ENCODE assay signal across 27 mouse cellular contexts in genomic region chr6:103549929-103550328, GRCm38 (mm10). TPM values are rescaled to one million over a fixed set of nuclear protein-coding genes. Genes with fewer than 3 reads are reported as not detected.
DNase-seq lines count a peak whose midpoint lies in the region; ATAC-seq and TF ChIP-seq lines count a peak whose summit lies in the region.
"Had no signal": no experiment of that assay in that cellular context is flagged by ENCODE, and none has a peak within 500 bp of the region (broad histone marks: within the 10 kb centered on the region; RNA-seq: fewer than 3 reads in every experiment).

No protein-coding gene starts in this region.

- H3K4me3 ChIP-seq in kidney, adult 2 months (ENCODE audit: insufficient read depth, low read depth, low read length): no peak overlapping the region
- H3K4me3 ChIP-seq: embryonic facial prominence, embryonic 13.5 days; embryonic facial prominence, embryonic 15.5 days; erythroblast, embryonic 14.5 days; forebrain, embryonic 10.5 days; forebrain, embryonic 12.5 days had no signal

- intact Hi-C loops in gastrocnemius, postnatal 14 days (cut with DNase I; ENCODE audit: low total_unique reads): no loop called here

- H3K4me1 ChIP-seq in kidney, adult 2 months (ENCODE audit: control insufficient read depth, insufficient read depth, low read length): no peaks in the 10 kb centered on the region
- H3K4me1 ChIP-seq: embryonic facial prominence, embryonic 13.5 days; embryonic facial prominence, embryonic 15.5 days; forebrain, embryonic 10.5 days; forebrain, embryonic 12.5 days had no signal

- peak; percentile 45; the same call in 1 of the 2 replicates for ATAC-seq in common myeloid progenitor, adult 5-6 weeks (replicated peaks; ENCODE audit: low read depth, poor library complexity, severe bottlenecking)
- peak; percentile 54 for ATAC-seq in megakaryocyte, adult 5-6 weeks (ENCODE audit: poor library complexity, severe bottlenecking)
- ATAC-seq: activated CD4-positive, CD25-positive, alpha-beta regulatory T cell, adult 4 months; CD4-positive, CD25-positive, alpha-beta regulatory T cell, adult 4 months; forebrain, embryonic 14.5 days; forebrain, postnatal 0 days; Patski had no signal

- no peak overlapping the region for H3K27ac ChIP-seq in kidney, adult 2 months (ENCODE audit: insufficient read depth, low read depth, low read length)
- H3K27ac ChIP-seq: embryonic facial prominence, embryonic 13.5 days; embryonic facial prominence, embryonic 15.5 days; forebrain, embryonic 10.5 days; forebrain, embryonic 12.5 days had no signal

- no peak for TF ChIP-seq POLR2A in kidney, adult 2 months (IDR thresholded peaks at IDR 0.05; ENCODE audit: low read depth, low read length)

- H3K27me3 ChIP-seq in kidney, adult 2 months (replicated peaks; ENCODE audit: control insufficient read depth, insufficient read depth, low read length): no peaks in the 10 kb centered on the region
- H3K27me3 ChIP-seq: CH12.LX; embryonic facial prominence, embryonic 13.5 days; embryonic facial prominence, embryonic 15.5 days; forebrain, embryonic 12.5 days; Patski had no signal

- no peak for TF ChIP-seq CTCF in kidney, adult 2 months (conservative IDR thresholded peaks at IDR 0.05; ENCODE audit: insufficient read depth, insufficient read length, low read depth, low read length)

- DNase-seq in gastrocnemius, postnatal 14 days: no peak
- DNase-seq in kidney, adult 2 months: no peak
- no peak for DNase-seq in left cerebral cortex, adult 9 months (ENCODE audit: low spot score in 2 of 2)
- DNase-seq: adrenal gland, adult 8-10 months; adrenal gland, postnatal 14 days; adrenal gland, postnatal 36 days; B cell, adult 2 months; cerebellum, adult 11-12 months; cerebellum, adult 2 months; cerebellum, adult 9-10 months; cerebellum, postnatal 10 days; cerebellum, postnatal 25 days; embryo, embryonic 11 days; forebrain, postnatal 0 days had no signal

- WGBS in kidney, adult 2 months: 74% methylated on average over 4 of the region's 4 CpGs

- no peaks in the 10 kb centered on the region for H3K36me3 ChIP-seq in kidney, adult 2 months (ENCODE audit: control insufficient read depth, insufficient read depth, low read length)
- H3K36me3 ChIP-seq: embryonic facial prominence, embryonic 13.5 days; embryonic facial prominence, embryonic 15.5 days; forebrain, embryonic 10.5 days; forebrain, embryonic 12.5 days; G1E had no signal

RNA-seq across cellular contexts. Expression of gene Chl1, which starts 39.5 kb away (rescaled TPM):
- not detected in 2 replicates for total RNA-seq in common myeloid progenitor, adult 5-6 weeks (2017)
- total RNA-seq in megakaryocyte, adult 5-6 weeks (2015): not detected in 2 replicates
- 0.07 and 0.08 TPM in 2 replicates for total RNA-seq in megakaryocyte, adult 5-6 weeks (2017)
- 1 to 10 TPM; 1.1 to 1.3 TPM for total RNA-seq in gastrocnemius, postnatal 14 days (2021)
- 0.15 and 0.42 TPM in 2 replicates for polyA plus RNA-seq in kidney, adult 2 months (2012; rRNA removed)
- total RNA-seq: CH12.LX had no signal
- polyA plus RNA-seq: activated CD4-positive, CD25-positive, alpha-beta regulatory T cell, adult 4 months; G1E; Patski had no signal
